Mouse (Mus musculus) left cerebral cortex, postnatal 14 days (tissue): ENCODE data around the gene Sh3d21. TPM values are rescaled to one million over a fixed set of nuclear protein-coding genes. Genes with fewer than 3 reads are reported as not detected.

Source experiments
- DNase-seq, 2 experiments: peaks; one replicate each; pipeline ENCODE4 v3.0.0; 2021 to 2022; ENCODE audit warnings: low spot score in 2 of 2, mixed read lengths in 1 of 2
- intact Hi-C: fragments of 180-260 bp; cut with DNase I; formaldehyde crosslinking; loops from one replicate; pipeline ENCODE4 v1.15.1; 2025
- total RNA-seq, 2 experiments: library from RNA; stranded (reverse); gene quantifications; 2 replicates each; pipeline ENCODE4 v1.2.3; 2021

Gene Sh3d21
- total RNA-seq, 2 experiments from 2014 or later = 0.79 to 1.0 TPM

DNA sequence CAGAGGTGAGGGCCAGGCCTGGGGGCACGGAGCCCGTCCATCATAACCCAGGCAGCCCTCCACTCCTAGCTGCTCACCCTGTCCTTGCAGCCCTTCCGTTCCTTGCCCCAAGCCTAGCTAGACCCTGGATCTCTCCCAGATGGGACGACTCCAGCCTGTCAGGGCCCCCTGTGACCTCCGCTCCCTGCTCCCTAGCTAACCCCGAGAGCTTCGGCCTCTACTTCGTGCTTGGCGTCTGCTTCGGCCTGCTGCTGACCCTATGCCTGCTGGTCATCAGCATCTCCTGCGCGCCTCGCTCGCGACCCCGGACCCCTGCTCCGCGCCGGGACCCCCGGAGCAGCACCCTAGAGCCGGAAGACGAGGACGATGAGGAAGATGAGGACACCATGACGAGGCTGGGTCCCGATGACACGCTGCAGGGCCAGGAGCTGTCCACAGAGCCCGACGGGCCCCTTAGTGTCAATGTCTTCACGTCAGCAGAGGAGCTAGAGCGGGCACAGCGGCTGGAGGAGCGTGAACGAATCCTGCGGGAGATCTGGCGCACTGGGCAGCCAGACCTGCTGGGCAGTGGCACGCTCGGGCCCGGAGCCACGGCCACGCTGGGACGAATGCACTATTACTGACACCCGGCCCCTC, 14.1 kb downstream of the Sh3d21 start:
- DNase-seq = no peak
- intact Hi-C loops = no loop called here

DNA sequence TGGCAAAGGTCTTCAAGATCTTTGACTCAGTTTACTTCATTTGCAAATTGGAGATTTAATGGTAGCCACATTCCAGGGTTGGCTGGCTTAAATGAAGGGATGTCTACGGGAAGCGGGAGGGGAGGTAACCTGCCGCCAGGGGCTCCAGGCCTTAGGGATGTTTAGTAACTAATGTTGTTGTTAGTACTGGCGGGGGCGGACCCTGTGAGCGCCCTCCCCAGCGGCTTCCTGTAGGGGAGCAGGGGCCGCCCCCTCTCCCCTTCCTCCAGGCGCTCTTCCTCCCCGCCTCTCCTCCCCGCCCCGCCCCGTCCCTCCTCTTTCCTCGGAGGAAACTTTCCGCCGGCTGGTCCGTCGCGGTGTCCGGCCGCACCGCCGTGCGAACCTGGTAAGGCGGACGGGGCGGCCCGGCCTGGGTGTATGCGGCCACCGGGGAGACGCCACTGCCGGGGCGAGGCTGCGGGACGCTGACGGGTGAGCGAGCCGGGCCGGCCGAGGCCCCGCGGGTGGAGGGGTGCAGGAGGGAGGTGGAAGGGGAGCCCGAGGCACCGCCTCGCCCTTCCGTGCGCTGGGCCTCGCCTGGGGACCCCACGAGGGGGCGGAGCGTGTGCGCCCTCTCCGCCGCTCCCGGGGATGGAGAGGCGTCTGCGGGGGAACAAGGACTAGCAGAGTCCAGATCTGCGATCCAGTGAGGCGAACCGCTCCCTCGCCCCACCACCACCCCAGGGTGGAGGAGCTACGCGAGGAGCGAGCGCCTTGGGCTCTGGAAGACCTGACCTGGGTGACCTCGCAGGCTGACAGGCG, 14.9 kb downstream of the Sh3d21 start:
- intact Hi-C loops = no loop called here
- no peak for DNase-seq

DNA sequence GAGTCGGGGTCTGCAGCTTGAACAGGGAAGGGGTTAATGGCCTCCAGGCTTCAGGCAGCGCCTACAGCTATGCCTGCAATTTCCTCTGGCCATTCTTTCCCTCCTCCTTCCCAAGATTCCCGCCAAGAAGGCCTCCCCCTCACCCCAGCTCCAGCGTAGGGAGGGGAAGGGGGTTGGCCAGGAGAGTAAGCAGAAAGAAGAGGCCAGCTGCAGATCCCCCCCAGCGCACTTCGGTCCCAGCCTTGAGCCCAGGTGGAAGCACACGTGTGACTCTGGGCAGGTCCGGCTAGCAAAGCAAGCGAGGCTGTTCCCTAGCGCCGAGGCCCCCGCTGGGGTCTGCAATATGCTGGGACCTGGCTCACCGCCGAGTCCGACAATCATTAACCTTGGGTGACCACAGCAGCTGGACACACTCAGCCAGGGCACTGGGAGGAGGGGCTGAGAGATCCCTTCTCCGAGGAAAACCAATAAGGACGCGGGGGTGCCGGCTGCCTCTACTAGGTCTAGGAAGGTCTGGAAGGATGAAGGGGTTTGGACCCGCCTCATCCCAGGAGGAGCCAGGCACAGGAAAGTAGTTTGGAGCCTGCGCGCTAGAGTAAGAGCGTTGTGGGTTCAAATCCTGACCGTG, 15.6 kb downstream of the Sh3d21 start, which contains the start of gene Eva1b:
Eva1b (plus strand) TSS at position 212 of the 628 bp plus-strand sequence.
- DNase-seq = no peak
- intact Hi-C loops = no loop called here

DNA sequence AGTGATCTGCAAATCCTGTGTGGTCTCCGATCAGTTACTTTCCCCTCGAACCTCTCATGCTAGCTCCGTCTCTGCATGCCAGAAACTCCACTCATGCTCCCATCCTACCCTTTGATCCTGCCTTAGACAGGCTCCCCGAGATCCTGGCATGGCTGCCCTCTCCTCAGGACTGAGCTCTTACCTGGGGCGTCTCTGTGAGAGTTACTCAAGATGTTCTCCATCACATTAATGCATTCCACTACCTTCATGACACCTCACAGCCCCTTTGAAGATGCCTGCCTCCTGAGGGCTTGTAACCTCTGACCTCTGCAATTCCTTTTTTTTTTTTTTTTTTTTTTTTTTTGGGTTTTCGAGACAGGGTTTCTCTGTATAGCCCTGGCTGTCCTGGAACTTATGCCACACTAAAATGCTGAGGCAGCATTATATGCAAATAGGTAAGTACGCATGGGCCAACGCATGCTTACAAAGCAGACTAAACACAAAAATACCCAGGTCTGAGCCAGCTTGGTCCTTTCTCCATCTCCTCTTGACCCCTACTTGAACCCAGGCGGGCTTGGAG, 16.2 kb downstream of the Sh3d21 start:
- no peak for DNase-seq
- intact Hi-C loops = no loop called here

DNA sequence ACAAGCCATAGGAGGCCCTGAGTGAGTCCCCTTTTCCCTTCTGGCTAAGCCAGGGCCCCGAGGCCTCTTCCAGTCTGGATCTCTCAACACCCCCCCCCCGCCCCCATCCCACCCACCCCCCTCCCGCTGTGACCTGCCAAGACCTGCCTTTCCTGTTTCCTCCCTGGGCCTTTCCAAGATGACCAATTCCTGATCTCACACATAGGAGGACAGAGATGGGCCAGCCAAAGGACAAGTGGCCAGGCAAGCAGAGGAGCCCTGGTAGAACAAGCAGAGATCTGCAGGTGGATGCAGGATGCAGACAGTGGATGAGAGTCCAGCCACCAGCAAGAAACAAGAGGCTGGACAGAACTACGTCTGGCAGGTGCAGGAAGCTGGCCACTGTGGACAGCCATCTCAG, 17.9 kb downstream of the Sh3d21 start:
- intact Hi-C loops = no loop called here
- no peak for DNase-seq

DNA sequence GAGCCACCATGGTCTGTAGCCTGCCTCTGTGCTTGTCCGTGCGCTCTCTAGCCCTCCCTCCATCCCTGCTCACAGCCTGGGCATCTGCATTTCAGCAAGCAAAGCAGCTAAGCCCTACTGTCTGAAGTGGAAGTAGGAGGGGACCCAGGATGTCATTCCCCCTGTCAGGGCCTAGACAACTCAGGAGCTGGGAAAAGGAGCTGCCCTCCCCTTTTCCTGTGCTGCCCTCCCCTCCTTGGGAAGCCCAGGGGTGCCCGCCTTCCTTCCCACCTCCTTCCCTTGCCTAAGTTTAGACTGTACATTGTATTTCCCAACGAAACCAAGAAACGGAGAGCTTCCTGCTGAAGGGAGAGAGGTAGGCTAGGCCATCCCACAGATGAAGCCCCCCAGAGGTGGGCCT, 22.3 kb downstream of the Sh3d21 start:
- no peak for DNase-seq
- intact Hi-C loops = no loop called here

DNA sequence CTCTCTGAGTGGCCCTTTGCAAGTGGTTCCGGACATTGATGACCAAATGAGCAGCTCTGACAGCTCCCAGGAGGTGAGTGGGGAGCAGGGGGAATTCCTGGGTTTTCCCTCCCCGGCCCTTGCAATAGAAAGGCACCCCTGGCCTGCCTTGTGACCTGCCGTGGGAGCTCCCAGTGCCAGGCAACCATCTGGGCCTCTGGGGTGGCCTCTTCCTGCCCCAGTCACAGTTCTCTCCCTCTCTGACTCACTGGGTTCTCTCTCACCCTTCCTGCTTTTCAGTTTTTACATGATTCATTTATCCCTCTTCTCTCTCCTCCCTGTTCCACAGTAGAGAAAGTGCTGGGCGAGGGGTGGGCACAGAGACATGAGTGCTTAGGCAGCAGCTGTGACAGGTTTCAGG, 25.5 kb downstream of the Sh3d21 start:
- no peak for DNase-seq
- intact Hi-C loops = no loop called here

DNA sequence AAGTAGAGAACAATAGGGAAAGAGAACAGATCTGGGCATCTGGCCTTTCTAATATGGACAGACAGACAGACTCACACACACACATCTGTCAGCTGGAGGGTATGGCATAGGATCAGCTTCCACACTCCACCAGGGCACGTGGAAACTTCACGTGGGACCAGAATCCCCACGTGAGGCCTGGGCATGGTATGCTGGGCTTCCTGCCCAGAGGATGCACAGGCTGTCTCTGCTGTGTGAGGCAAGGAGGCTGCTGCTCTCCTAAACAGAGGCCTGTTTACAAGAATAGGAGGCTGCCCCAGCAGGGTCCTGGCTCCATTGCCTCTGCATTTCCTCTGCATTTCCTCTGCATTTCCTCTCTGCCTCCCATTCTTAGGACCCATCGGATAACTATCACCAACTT, 28.7 kb downstream of the Sh3d21 start:
- intact Hi-C loops = no loop called here
- no peak for DNase-seq

DNA sequence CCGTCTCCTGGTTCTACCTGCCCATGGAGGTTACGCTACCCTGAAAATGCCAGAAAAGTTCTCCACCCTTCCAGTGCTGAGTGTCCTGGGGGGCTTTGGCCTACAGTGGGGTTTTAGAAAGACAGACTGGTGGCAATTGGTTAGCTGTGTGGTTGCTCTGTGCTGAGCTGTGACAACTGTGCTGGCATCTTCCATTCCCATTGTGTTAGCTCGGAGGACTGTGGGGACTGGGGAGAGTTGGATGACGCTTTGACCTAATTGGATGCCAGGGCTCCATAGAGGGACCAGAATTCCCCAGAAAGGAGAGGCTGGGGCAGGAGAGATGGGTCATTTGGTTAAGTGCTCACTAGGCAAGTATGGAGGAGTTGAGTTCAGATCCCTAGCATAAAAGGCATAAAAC, 29.1 kb downstream of the Sh3d21 start:
- no peak for DNase-seq
- intact Hi-C loops = no loop called here

DNA sequence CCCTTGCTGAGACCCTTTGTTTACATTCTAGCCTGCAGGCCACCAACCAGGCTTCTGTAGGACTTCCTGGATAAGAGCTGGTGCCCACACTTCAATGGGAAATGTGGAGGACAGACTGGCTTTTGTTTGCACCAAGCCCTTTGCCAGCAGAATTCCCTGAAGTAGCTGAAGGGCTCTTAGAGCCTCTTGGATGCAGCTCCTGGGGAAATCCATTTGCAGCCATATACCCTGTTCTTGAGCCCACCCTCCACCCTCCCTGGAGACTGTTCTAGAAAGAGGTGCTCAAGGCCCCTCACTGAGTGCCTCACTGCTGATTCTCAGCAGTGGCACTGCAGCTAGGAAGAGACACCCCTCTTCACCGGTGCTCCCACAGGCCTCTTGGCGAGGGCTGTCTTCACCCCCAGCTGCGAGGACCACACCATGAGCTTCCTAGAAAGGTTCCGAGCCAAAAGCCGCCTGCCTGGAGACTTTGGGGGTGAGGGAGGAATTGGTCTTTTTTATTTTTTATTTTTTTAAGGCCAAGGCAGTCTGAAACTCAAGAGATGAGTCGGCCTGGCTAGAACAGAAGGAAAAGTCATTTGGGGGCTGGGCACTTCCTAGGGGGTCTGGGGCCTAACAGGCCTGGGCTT, 30.5 kb downstream of the Sh3d21 start:
- intact Hi-C loops = no loop called here
- no peak for DNase-seq

DNA sequence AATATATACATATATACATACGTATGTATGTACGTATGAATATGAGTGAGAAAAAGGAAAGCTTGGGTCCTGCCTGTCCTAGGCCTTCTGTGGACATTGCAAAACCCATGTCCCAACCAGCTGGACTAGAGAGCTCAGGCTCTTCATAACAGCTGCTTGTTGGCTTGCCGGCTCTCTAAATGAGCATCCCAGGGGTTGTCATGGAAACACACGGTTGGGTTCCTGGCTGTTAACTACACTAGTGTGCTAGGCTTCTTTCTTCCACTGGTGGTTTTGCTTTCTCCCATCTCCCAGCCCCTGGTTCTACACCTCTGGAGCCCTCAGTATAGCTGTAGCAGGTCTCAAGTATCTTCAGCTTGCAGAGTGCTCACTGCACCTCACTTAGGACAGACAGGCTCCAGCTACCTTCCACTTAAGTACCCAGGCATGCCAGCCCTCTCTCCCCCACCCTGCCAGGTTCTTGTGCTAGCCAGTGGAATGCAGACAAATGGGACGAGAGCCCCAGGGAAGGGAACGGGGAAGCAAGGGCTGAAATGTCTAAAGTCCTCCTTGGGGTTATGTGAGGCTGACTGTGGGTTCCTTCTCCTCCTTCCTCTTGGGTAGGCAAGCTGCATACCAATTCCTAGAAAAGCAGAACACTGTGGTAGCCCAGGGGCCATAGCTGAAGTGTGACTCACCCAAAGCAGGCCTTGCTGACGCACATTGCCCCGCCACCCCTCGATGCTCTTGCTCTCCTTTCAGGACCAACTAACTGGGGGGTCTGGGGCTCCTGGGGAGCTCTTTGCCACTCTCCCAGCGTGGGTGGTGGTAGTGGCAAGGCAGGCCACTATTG, 31.8 kb downstream of the Sh3d21 start:
- peak; percentile 73 to 89 for DNase-seq

DNA sequence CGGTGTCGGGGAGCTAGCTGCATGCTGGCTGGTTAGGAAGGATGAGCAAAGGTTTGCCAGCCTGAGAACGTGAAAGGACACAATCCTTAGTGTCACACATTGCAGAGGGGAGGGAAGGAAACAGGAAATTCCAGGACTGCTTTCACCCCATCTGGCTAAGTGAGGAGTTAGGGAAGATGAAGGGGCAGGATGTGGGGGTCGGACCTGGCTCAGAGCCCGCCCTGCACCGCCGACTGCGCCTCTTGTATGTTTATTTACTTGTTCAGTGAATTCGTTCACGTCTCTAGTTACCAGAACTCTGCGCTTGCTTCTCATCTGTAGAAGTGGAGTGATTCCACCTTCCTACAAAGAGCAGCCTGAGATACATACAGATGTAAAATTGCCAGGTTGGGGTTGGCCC, 32.8 kb downstream of the Sh3d21 start:
- DNase-seq = no peak
- intact Hi-C loops = no loop called here

More for the DNA sequence above, 31.8 kb downstream of the Sh3d21 start:
- intact Hi-C loops = no loop called here

DNA sequence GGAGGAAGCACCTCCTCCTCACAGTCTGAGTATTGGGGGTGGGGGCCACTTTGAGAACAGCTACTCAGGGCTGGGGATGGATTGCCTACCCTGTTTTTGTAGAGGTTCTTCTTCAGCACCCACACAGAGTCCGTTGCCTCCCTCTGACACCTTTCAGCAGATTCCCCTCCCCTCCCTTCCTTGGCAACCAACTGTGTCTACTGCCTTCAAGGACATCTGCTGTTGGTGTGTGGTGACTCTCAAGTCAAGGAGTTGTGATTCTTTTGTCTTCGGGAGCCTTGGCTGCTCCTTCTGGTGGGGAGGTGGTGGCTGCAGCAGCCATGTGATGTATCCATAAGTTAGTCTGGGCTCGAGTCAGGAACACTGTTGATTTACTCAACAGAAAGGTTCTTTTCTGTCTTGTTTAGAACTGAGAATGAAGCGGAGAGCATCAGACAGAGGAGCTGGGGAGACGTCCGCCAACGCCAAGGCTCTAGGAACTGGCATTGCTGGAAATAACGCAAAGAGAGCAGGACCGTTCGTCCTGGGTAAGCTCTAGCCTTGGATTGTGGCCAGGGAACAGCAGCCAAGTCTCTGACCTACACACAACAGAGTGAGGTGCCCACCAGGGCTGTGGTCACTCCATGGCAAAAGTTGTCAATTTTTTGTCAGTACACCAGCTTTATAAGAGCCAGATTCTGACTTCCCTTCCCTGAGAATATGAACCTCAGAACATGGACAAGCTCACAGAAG, 39.8 kb downstream of the Sh3d21 start:
- intact Hi-C loops = no loop called here
- DNase-seq = peak in 1 of 2 experiments; percentile 56

DNA sequence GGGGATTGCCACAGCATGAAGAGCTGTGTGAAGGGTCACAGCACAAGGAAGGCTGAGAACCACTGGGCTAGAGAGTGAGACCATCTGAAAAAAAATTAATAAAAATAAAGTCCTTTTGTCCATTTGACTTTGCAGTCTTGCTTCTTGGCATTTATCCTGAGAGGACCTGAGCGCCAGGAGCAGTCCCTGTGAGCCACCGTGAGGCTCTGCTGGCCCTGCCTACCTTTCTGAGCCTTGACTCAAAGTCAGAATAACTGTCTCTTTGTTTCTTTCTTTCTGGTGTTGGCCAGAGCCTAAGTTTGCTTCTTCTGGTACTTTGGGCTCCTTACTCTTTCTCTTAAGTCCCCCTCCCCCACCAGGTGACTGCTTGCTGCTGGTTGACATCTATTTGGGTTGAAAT, 42.8 kb downstream of the Sh3d21 start:
- intact Hi-C loops = no loop called here
- no peak for DNase-seq

DNA sequence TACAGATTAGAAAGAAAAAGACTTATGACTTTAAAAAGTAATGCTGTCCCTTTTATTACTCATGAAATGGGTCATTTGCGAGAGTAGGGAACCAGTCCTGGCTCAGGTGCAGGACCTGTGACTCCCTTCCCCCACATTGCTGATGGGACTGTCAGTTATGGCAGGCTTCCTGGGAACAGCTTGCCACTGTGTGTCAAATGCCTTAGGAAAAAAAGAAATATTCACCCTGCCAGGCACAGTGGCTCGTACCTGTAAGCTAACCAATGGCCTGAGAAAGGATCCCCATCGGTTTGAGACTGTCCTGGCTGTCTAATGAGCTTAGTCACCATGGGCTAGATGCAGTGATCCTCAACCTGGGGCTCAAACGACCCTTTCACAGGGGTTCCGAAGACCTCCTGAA, 43.2 kb downstream of the Sh3d21 start:
- no peak for DNase-seq
- intact Hi-C loops = no loop called here

DNA sequence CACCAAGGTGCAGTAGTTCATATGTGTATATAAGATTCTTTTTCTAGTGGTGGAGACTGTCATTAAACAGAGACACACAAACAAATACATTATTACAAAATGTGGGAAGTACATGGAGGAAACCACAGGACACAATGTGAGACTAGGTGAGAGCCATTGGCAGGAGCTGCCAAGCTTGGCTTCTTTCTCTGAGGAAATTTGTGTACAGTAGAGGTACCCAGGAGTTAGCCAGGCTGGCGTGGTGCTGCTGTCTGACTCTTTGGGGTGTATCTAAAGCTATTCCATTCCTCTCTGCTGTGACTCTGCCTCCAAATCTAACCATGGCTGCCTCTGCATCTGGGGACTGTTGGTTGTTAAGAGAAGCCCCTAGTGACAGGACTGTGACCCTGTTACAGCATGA, 44.2 kb downstream of the Sh3d21 start:
- intact Hi-C loops = no loop called here
- DNase-seq = no peak

DNA sequence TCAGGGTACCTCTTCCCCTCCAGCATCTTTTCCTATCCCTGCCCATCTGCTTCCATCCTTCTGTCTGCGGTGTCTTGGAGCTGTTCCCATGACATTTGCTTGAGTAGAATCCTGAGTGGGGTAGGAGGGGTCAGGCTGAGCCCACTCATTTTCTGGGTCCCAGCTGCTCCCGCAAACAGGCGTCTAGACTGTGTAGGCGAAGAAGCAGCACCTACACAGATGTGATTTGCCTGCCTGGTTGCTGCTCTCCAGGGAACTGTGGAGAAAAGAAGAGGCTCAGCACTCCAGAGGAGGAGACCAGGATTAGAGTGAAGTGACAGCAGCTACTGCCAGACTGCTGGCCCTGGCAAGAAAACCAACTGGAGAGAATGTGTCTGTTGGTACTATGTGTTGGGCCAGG, 44.6 kb downstream of the Sh3d21 start:
- intact Hi-C loops = no loop called here
- peak; percentile 71 to 78 for DNase-seq

DNA sequence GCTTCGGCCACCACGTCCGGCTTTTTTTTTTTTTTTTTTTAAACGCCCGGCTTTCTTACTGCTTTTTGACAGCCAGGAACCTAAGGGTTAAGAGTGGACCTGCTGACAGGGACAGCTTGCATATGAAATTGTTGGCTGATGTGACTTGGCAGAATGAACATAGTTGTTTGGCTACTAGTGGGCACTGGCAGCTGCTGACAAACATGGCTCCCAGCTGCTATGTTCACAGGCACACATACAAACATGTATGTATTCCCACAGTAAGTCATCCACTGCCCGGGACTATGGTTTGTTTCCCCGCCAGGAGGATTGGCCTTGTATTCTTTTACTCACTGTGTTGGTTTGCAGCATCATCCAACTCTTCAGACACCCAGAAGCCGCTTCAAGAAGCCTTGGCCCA, 46.2 kb downstream of the Sh3d21 start:
- intact Hi-C loops = no loop called here
- DNase-seq = no peak
